Mouse (Mus musculus) testis, adult 2 months (tissue): ENCODE measurements around the gene Gm45208.

ENCODE experiments used
- CTCF ChIP-seq: fragments of 200-500 bp; IDR thresholded peaks from 2 replicates; pipeline ENCODE4 v1.5.1; 2012; ENCODE audit warnings: low read depth, mild to moderate bottlenecking, inconsistent platforms, low read length, moderate library complexity; ENCODE audit not compliant: control insufficient read depth, insufficient read depth, insufficient replicate concordance
- POLR2A ChIP-seq: fragments of 200-500 bp; IDR thresholded peaks from 2 replicates; pipeline ENCODE4 v1.6.1; 2012; ENCODE audit warnings: low read depth, mild to moderate bottlenecking, inconsistent platforms, low read length, moderate library complexity; ENCODE audit not compliant: control insufficient read depth

GRCm38 (mm10) chrX:7722282-7722611 lies 202 bp downstream of the Gm45208 start:
- TF ChIP-seq CTCF (no peak), POLR2A (no peak)
